Mouse (Mus musculus) cerebellum, adult 2 months (tissue): ENCODE results near the gene Abcg4. TPM values are rescaled to one million over a fixed set of nuclear protein-coding genes. Genes with fewer than 3 reads are reported as not detected.
"Not testable (repeated sequence)": the region's sequence is repeated elsewhere in the genome, so short reads cannot be mapped to it uniquely, and the experiment has no call there.

Experiments used
- DNase-seq, 2 experiments: peaks; one replicate each; pipeline ENCODE4 v3.0.0; 2021
- H3K27ac ChIP-seq: fragments of 200-500 bp; 2 replicates; pipeline ENCODE4 v1.5.1; 2012; ENCODE audit warnings: low read length, control low read depth, inconsistent platforms; ENCODE audit not compliant: insufficient read depth
- H3K27me3 ChIP-seq: fragments of 200-500 bp; 2 replicates; pipeline ENCODE4 v1.6.1; 2012; ENCODE audit warnings: inconsistent platforms, mild to moderate bottlenecking, low read length, moderate library complexity; ENCODE audit not compliant: control insufficient read depth, insufficient read depth
- H3K4me1 ChIP-seq: fragments of 200-500 bp; 2 replicates; pipeline ENCODE4 v1.6.1; 2011; ENCODE audit warnings: low read length; ENCODE audit not compliant: control insufficient read depth, insufficient read depth
- H3K4me3 ChIP-seq: fragments of 200-500 bp; replicated peaks from 2 replicates; pipeline ENCODE3; 2011; ENCODE audit warnings: mild to moderate bottlenecking, low read depth, low read length, control low read depth; ENCODE audit not compliant: insufficient read depth
- CTCF ChIP-seq: fragments of 200-500 bp; IDR thresholded peaks from 2 replicates; pipeline ENCODE4 v1.5.1; 2011; ENCODE audit warnings: low read depth, mild to moderate bottlenecking, control low read depth, low read length, moderate library complexity, borderline replicate concordance; ENCODE audit not compliant: insufficient read depth
- POLR2A ChIP-seq: fragments of 200-500 bp; IDR thresholded peaks from 2 replicates; pipeline ENCODE4 v1.6.1; 2011; ENCODE audit warnings: low read length, control low read depth, borderline replicate concordance; ENCODE audit not compliant: insufficient read depth
- WGBS: fragments of 180-500 bp; shearing (Covaris S2); methylation state at CpG from one replicate; pipeline ENCODE4 v1.1.7; 2018; 5-methylcytosine and 5-hydroxymethylcytosine counted together
- polyA plus RNA-seq: library from polyadenylated mRNA; depleted of rRNA; stranded (reverse); fragments of >200 nt; gene quantifications from 2 replicates; pipeline ENCODE4 v1.2.3, GENCODE M21; 2012

The Abcg4 gene
- polyA plus RNA-seq, 1 experiment = 105 TPM

- WGBS = 2% methylated on average over 12 of the region's 12 CpGs
- H3K4me1 ChIP-seq = 0 out of 2 replicates have a peak, but pooled peaks cover 3% of the 10 kb centered on the region
- H3K4me3 ChIP-seq = peak within 1 kb of the TSS; percentile 70
- no peaks in the 10 kb centered on the region for H3K27me3 ChIP-seq
- no peak for DNase-seq
- peak within 1 kb of the TSS; percentile 54 for H3K27ac ChIP-seq
- TF ChIP-seq CTCF = no peak
- no peak for TF ChIP-seq POLR2A
Observed at GRCm38 (mm10) chr9:44325768-44326370, 37.5 kb upstream of the Abcg4 start, which contains the start of gene Dpagt1. TSS of gene Dpagt1 (plus strand) at chr9:44326019.

GRCm38 (mm10) chr9:44325032-44325767 is 36.8 kb upstream of the Abcg4 start:
- not testable (repeated sequence) for H3K4me3 ChIP-seq, H3K27me3 ChIP-seq, DNase-seq, H3K4me1 ChIP-seq
- WGBS = 51% methylated on average over 7 of the region's 8 CpGs
- H3K27ac ChIP-seq = peak overlapping the region; percentile 54; the same call in 1 of the 2 replicates

GRCm38 (mm10) chr9:44324147-44324546 is 35.7 kb upstream of the Abcg4 start:
- Histone ChIP-seq H3K27ac (no peak overlapping the region), H3K27me3 (no peaks in the 10 kb centered on the region), H3K4me1 (0 out of 2 replicates have a peak, but pooled peaks cover 3% of the 10 kb centered on the region), H3K4me3 (no peak overlapping the region)
- WGBS = 84% methylated on average over 6 of the region's 6 CpGs
- TF ChIP-seq POLR2A (no peak), CTCF (no peak)
- no peak for DNase-seq

GRCm38 (mm10) chr9:44323656-44324055 is 35.2 kb upstream of the Abcg4 start:
- not testable (repeated sequence) for DNase-seq, H3K4me1 ChIP-seq, H3K4me3 ChIP-seq, H3K27me3 ChIP-seq, H3K27ac ChIP-seq
- 54% methylated on average over 4 of the region's 4 CpGs for WGBS

GRCm38 (mm10) chr9:44320799-44321133 is 32.4 kb upstream of the Abcg4 start:
- WGBS = 11% methylated on average over 6 of the region's 6 CpGs
- Histone ChIP-seq H3K4me1 (peaks cover 12% of the 10 kb centered on the region), H3K4me3 (peak overlapping the region; percentile 50), H3K27ac (peak overlapping the region; percentile 55), H3K27me3 (no peaks in the 10 kb centered on the region)
- no peak for DNase-seq
- TF ChIP-seq CTCF (no peak), POLR2A (no peak)

GRCm38 (mm10) chr9:44319887-44320798 is 31.7 kb upstream of the Abcg4 start, which contains the start of gene C2cd2l:
TSS of gene C2cd2l (minus strand) at chr9:44320285.
- WGBS = 1% methylated on average over 67 of the region's 67 CpGs
- peak; percentile 88 to 96 for DNase-seq
- Histone ChIP-seq H3K27me3 (no peaks in the 10 kb centered on the region), H3K27ac (peak within 1 kb of the TSS; percentile 74), H3K4me1 (peaks cover 12% of the 10 kb centered on the region), H3K4me3 (peak within 1 kb of the TSS; percentile 89)
- no peak for TF ChIP-seq CTCF
- peak; percentile 58 for TF ChIP-seq POLR2A

- TF ChIP-seq CTCF (no peak), POLR2A (no peak)
- Histone ChIP-seq H3K4me1 (peaks cover 15% of the 10 kb centered on the region), H3K27ac (peak overlapping the region; percentile 74), H3K27me3 (no peaks in the 10 kb centered on the region), H3K4me3 (peak overlapping the region; percentile 89)
- DNase-seq = peak; percentile 47 to 62
- 2% methylated on average over 37 of the region's 37 CpGs for WGBS
Observed at GRCm38 (mm10) chr9:44319105-44319886, 30.9 kb upstream of the Abcg4 start.
